Comparison of ENCODE assay signal across 8 mouse cellular contexts in genomic region chr8:106137906-106138477, GRCm38 (mm10). TPM values are rescaled to one million over a fixed set of nuclear protein-coding genes. Genes with fewer than 3 reads are reported as not detected.
DNase-seq lines count a peak whose midpoint lies in the region; ATAC-seq and TF ChIP-seq lines count a peak whose summit lies in the region.

No protein-coding gene starts in this region.

- no peaks in the 10 kb centered on the region for H3K36me3 ChIP-seq in ES-Bruce4 (ENCODE audit: control insufficient read depth, insufficient read depth, low read length, poor library complexity, severe bottlenecking)
- no peaks in the 10 kb centered on the region for H3K36me3 ChIP-seq in embryonic facial prominence, embryonic 11.5 days (replicated peaks; ENCODE audit: control insufficient read depth, insufficient read depth, low read depth, low read length)
- H3K36me3 ChIP-seq in limb, embryonic 10.5 days = peaks cover 9% of the 10 kb centered on the region

- peaks cover 3% of the 10 kb centered on the region; the same call in 1 of the 2 replicates for H3K9me3 ChIP-seq in ES-Bruce4 (replicated peaks; ENCODE audit: control insufficient read depth, insufficient read depth, low read length, poor library complexity, severe bottlenecking)
- H3K9me3 ChIP-seq in embryonic facial prominence, embryonic 11.5 days (replicated peaks; ENCODE audit: control insufficient read depth, low read length) = no peaks in the 10 kb centered on the region
- H3K9me3 ChIP-seq in limb, embryonic 10.5 days (replicated peaks) = no peaks in the 10 kb centered on the region

- H3K27me3 ChIP-seq in ES-Bruce4 (ENCODE audit: control insufficient read depth, insufficient read depth, low read length, poor library complexity, severe bottlenecking) = peaks cover 3% of the 10 kb centered on the region; the same call in 1 of the 2 replicates
- H3K27me3 ChIP-seq in embryonic facial prominence, embryonic 11.5 days (ENCODE audit: control insufficient read depth, insufficient read depth, low read length) = peaks cover 32% of the 10 kb centered on the region
- peaks cover 71% of the 10 kb centered on the region for H3K27me3 ChIP-seq in limb, embryonic 10.5 days (ENCODE audit: low read depth, poor library complexity, severe bottlenecking)

- no peak for TF ChIP-seq CTCF in ES-Bruce4 (IDR thresholded peaks at IDR 0.05; ENCODE audit: low read depth, low read length)

- peak; percentile 63; the same call in 1 of the 2 replicates for TF ChIP-seq EP300 in ES-Bruce4 (IDR thresholded peaks at IDR 0.05; ENCODE audit: insufficient read depth, low read depth, low read length)

- WGBS in embryonic facial prominence, embryonic 11.5 days = under 1% methylated on average over 24 of the region's 24 CpGs
- under 1% methylated on average over 24 of the region's 24 CpGs for WGBS in limb, embryonic 10.5 days

- peak overlapping the region; percentile 93 for H3K4me3 ChIP-seq in ES-Bruce4 (ENCODE audit: low read depth, low read length)
- peak overlapping the region; percentile 48 for H3K4me3 ChIP-seq in embryonic facial prominence, embryonic 11.5 days (ENCODE audit: low read depth, low read length)
- peak overlapping the region; percentile 63 for H3K4me3 ChIP-seq in limb, embryonic 10.5 days

- peak; percentile 75 for TF ChIP-seq POLR2A in ES-Bruce4 (IDR thresholded peaks at IDR 0.05; ENCODE audit: insufficient read depth, low read length)

- intact Hi-C loops in heart, postnatal 25 days (cut with DNase I) = loop anchor here (2.0 kb wide), 1 partner anchor 265 kb away; no protein-coding TSS in a partner anchor

- H3K27ac ChIP-seq in ES-Bruce4 (ENCODE audit: insufficient read depth, low read length) = peak overlapping the region; percentile 91
- no peak overlapping the region for H3K27ac ChIP-seq in embryonic facial prominence, embryonic 11.5 days (replicated peaks; ENCODE audit: low read depth, low read length)
- H3K27ac ChIP-seq in limb, embryonic 10.5 days = peak overlapping the region; percentile 67; the same call in 1 of the 2 replicates

- ATAC-seq in embryonic facial prominence, embryonic 11.5 days (replicated peaks; ENCODE audit: insufficient number of reproducible peaks, low FRiP score, low TSS enrichment, low read depth) = no peak

- peaks cover 7% of the 10 kb centered on the region for H3K4me1 ChIP-seq in ES-Bruce4 (ENCODE audit: control insufficient read depth, insufficient read depth, low read length)
- peaks cover 5% of the 10 kb centered on the region; the same call in 1 of the 2 replicates for H3K4me1 ChIP-seq in embryonic facial prominence, embryonic 11.5 days (ENCODE audit: control insufficient read depth, insufficient read depth, low read length)
- H3K4me1 ChIP-seq in limb, embryonic 10.5 days = peaks cover 44% of the 10 kb centered on the region

- H3K9ac ChIP-seq in ES-Bruce4 (ENCODE audit: low read depth, poor library complexity, severe bottlenecking) = peak overlapping the region; percentile 93
- peak overlapping the region; percentile 26 for H3K9ac ChIP-seq in embryonic facial prominence, embryonic 11.5 days (replicated peaks; ENCODE audit: low read length)

- peak overlapping the region; percentile 76 for H3K4me2 ChIP-seq in embryonic facial prominence, embryonic 11.5 days (ENCODE audit: low read depth, low read length)

- DNase-seq in cerebellum, postnatal 14 days = peak; percentile 40 to 56
- DNase-seq in cerebellum, postnatal 4 days (ENCODE audit: low spot score in 2 of 2) = no peak
- DNase-seq in embryonic facial prominence, embryonic 11.5 days (ENCODE audit: low spot score) = peak; percentile 77
- peak; percentile 48 for DNase-seq in heart, postnatal 25 days (ENCODE audit: low spot score)
- peak; percentile 83 for DNase-seq in limb, embryonic 10.5 days (ENCODE audit: low spot score)
- peak; percentile 78 for DNase-seq in mesoderm, embryonic 11.5 days (ENCODE audit: low read depth, low spot score)
- DNase-seq in testis, postnatal 14 days (ENCODE audit: low spot score) = peak; percentile 70

RNA-seq across cellular contexts. Expression of gene Esrp2, which starts 1.2 kb away (rescaled TPM):
- polyA plus RNA-seq in ES-Bruce4 (2011; ENCODE audit: insufficient read depth, insufficient read length, low read depth, missing spikeins) = 10.8 and 13.2 TPM in 2 replicates
- polyA plus RNA-seq in embryonic facial prominence, embryonic 11.5 days (2014; fragmentation: Nextera tagmentation; extraction: Ambion mirVana) = 4.1 and 6.7 TPM in 2 replicates
- under 1 TPM; 0.53 to 0.60 TPM for total RNA-seq in heart, postnatal 25 days (2021)
- 5.6 and 7.3 TPM in 2 replicates for polyA plus RNA-seq in limb, embryonic 10.5 days (2016; fragmentation: Nextera tagmentation; extraction: Ambion mirVana)

RNA-seq across cellular contexts. Expression of gene Pla2g15, which starts 12.2 kb away (rescaled TPM):
- 18.0 and 19.6 TPM in 2 replicates for polyA plus RNA-seq in ES-Bruce4 (2011; ENCODE audit: insufficient read depth, insufficient read length, low read depth, missing spikeins)
- 6.6 and 8.7 TPM in 2 replicates for polyA plus RNA-seq in embryonic facial prominence, embryonic 11.5 days (2014; fragmentation: Nextera tagmentation; extraction: Ambion mirVana)
- total RNA-seq in heart, postnatal 25 days (2021) = 1 to 10 TPM; 7.8 to 8.7 TPM
- polyA plus RNA-seq in limb, embryonic 10.5 days (2016; fragmentation: Nextera tagmentation; extraction: Ambion mirVana) = 10.8 and 13.4 TPM in 2 replicates

RNA-seq across cellular contexts. Expression of gene Slc7a6, which starts 30.7 kb away (rescaled TPM):
- 75.7 and 82.1 TPM in 2 replicates for polyA plus RNA-seq in ES-Bruce4 (2011; ENCODE audit: insufficient read depth, insufficient read length, low read depth, missing spikeins)
- 82.4 and 90.9 TPM in 2 replicates for polyA plus RNA-seq in embryonic facial prominence, embryonic 11.5 days (2014; fragmentation: Nextera tagmentation; extraction: Ambion mirVana)
- 10 to 100 TPM; 12.0 to 12.2 TPM for total RNA-seq in heart, postnatal 25 days (2021)
- polyA plus RNA-seq in limb, embryonic 10.5 days (2016; fragmentation: Nextera tagmentation; extraction: Ambion mirVana) = 85.3 and 94.5 TPM in 2 replicates

Comparison
In these comparisons a context has a peak if more than half of its experiments do, and no peak if none do; other contexts are left out.
1. DNase-seq: peak in cerebellum, postnatal 14 days (2 of 2), embryonic facial prominence, embryonic 11.5 days (single experiment), heart, postnatal 25 days (single experiment), limb, embryonic 10.5 days (single experiment), mesoderm, embryonic 11.5 days (single experiment) and testis, postnatal 14 days (single experiment); none in cerebellum, postnatal 4 days (0 of 2).
2. Peak in every context shown above with its lines, with median percentiles within 50 percentile points of each other: H3K4me3 ChIP-seq.